Mouse (Mus musculus) CD8-positive naive resting alpha-beta T cell, adult 2 months (primary cell): ENCODE measurements around the gene Vmn2r48.
"Not testable (repeated sequence)": the region's sequence is repeated elsewhere in the genome, so short reads cannot be mapped to it uniquely, and the experiment has no call there.

ENCODE experiments used
- DNase-seq, 2 experiments: peaks; one replicate each; pipeline ENCODE4 v3.0.0; 2022; ENCODE audit warnings: low read depth in 2 of 2, low spot score in 2 of 2

The Vmn2r48 gene

DNA sequence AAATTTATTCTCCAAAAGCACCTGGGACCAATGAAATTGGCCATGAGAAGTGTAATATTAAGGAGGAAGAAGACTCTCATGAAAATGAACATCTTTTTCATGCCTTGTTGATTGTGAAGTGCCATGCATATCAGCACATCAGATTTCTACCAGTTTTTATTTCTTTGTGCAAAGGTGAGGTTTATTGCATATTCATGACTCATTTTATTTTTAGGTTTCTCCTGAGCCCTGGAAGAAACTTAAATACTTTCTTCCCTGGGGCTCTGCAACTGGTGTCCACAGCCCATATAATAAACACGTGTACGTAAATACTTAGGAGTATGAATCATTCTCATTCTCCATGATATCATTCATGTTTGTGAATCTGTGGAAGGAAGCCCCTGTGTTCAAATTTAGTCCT is at the start of gene Vmn2r48:
Vmn2r48 (minus strand) TSS at position 101 of the 400 bp plus-strand sequence.
- DNase-seq = not testable (repeated sequence)

DNA sequence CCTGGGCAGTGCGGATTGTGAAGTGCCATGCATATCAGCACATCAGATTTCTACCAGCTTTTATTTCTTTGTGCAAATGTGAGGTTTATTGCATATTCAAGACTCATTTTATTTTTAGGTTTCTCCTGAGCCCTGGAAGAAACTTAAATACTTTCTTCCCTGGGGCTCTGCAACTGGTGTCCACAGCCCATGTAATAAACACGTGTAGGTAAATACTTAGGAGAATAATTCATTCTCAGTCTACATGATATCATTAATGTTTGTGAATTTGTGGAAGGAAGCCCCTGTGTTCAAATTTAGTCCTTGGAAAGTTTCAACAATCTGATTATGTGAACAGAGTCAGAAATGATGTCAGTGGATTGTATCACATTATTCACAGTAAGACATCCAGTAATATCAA is 38.8 kb upstream of the Vmn2r48 start, which contains the start of gene Vmn2r49:
Vmn2r49 (minus strand) TSS at position 101 of the 400 bp plus-strand sequence.
- not testable (repeated sequence) for DNase-seq
